Mouse (Mus musculus) lung, postnatal 10 days (tissue): ENCODE data around the gene Pxk.
"Not testable (repeated sequence)": the region's sequence is repeated elsewhere in the genome, so short reads cannot be mapped to it uniquely, and the experiment has no call there.

Source experiments
- DNase-seq: peaks from one replicate; pipeline ENCODE4 v3.0.0; 2021

Pxk gene

GRCm38 (mm10) chr14:8108047-8108446, 10.0 kb downstream of the Pxk start:
- DNase-seq, result no peak

DNA sequence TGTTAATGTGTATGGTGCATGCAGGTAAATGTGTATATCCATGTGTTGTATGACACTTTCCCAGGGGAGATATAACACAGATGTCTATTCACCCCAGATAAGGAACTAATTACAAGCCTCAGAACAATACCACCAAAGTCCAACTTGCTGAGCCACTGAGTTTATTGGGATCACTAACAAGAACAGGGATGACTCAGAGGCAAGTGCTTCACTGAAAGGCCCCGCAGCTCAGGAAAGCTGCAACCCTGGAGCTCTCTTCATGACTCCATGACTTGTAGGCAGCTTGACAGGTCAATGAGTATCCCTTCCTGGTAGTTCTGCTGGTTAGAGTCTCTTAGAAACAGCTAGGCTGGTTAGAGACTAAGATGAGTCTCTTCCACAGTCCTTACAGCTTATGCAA, 11.0 kb downstream of the Pxk start:
- no peak for DNase-seq

- DNase-seq, result no peak
These were observed 13.5 kb downstream of the Pxk start for GRCm38 (mm10) chr14:8111545-8111944.

- DNase-seq, result no peak
These were observed 14.0 kb downstream of the Pxk start for GRCm38 (mm10) chr14:8112036-8112435.

GRCm38 (mm10) chr14:8113616-8114015, 15.6 kb downstream of the Pxk start:
- DNase-seq, result no peak

GRCm38 (mm10) chr14:8114306-8114705, 16.3 kb downstream of the Pxk start:
- DNase-seq, result no peak

GRCm38 (mm10) chr14:8114756-8115155, 16.7 kb downstream of the Pxk start:
- no peak for DNase-seq

GRCm38 (mm10) chr14:8115772-8116171, 17.8 kb downstream of the Pxk start:
- no peak for DNase-seq

DNA sequence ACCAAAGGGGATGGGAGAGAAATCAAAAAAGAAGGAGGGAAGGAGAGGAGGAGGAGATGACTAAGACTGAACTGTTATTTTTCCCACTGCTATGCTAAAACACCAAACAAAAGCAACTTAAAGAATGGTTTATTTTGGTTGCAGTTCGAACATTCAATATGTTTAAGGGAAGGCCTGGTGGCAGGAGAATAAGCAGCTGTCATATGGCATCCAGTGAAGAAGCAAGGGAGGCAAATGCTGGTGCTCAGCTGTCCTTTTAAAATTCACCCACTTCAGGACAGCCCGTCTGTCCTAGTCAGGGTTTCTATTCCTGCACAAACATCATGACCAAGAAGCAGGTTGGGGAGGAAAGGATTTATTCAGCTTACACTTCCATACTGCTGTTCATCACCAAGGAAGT, 19.4 kb downstream of the Pxk start:
- DNase-seq, result no peak

DNA sequence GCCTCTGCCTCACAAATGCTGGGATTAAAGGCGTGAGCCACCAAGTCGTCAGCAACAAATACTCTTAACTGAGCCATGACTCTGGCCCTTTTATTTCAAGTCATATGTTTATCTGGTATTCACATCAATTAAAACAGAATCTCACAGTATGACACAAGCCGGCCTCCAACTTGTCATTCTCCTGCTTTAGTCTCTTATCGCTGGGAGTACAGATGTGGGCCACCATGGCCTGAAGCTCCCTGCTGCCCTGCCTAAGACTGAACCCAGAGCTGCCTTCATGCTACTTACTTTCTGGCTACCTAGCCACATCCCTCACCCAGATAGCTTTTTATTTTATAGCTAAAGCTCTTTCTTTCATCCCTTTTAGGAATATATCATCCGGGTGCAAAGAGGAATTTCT, 21.4 kb downstream of the Pxk start:
- DNase-seq, result no peak

GRCm38 (mm10) chr14:8119904-8120303, 21.9 kb downstream of the Pxk start:
- DNase-seq, result no peak

- peak; percentile 14 for DNase-seq
These were observed 25.1 kb downstream of the Pxk start for GRCm38 (mm10) chr14:8123141-8123540.

DNA sequence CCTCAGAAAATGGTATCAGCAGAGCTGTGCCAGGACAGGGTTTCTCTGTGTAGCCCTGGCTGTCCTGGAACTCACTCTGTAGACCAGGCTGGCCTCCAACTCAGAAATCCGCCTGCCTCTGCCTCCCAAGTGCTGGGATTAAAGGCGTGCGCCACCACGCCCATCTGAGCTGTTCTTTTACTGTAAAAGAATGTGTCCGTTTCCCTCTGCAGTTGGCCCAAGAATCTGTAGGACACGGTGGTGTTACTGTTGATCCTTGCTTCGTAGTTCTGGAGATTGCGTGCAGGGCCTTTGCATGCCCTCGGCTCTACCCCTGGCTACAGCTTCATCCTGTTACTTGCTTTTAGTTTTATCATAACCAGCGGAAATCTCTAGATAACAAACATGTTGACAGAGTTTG, 25.6 kb downstream of the Pxk start:
- DNase-seq, result not testable (repeated sequence)

GRCm38 (mm10) chr14:8124046-8124881, 26.3 kb downstream of the Pxk start:
- DNase-seq, result no peak

- DNase-seq, result no peak
These were observed 30.0 kb downstream of the Pxk start for GRCm38 (mm10) chr14:8127971-8128370.

GRCm38 (mm10) chr14:8132789-8133188, 34.8 kb downstream of the Pxk start:
- DNase-seq, result no peak

DNA sequence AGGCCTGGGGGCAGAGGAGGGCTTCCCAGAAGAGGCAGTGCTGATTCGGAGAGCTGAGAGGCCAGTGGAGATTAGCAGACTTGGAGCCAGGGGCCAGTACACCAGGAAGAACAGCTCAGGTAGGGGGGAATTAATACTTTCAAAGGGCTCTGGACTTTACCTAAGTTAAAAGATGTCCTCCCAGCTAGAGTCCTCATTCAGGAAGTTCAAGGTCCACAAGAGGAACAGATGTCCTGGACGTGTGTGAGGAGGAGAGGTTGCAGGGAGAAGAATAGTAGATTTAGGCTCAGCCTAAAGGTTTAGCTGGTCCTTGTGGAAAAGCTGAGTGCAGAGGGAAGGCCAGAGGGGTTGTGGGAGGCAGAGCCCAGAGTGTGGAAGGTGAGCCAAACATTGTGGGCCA, 36.2 kb downstream of the Pxk start:
- DNase-seq, result no peak

DNA sequence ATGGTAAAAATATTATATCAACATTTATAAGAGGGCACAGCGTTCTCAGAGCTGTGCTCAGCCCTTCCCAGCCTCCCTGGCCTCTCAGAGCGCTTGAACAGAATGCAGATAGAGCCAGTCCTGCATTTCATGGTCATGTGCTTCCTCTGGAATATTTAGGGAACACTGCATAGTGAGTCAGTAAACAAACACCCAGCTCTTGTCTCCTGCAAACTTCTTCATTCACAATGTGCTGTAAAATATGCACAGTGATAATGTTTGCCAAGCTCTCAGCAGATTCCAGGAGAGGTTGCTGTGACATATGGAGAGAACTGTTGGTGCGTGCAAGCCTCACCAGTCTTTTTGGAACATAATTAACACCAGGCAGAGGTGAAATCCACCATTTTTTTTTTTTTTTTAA, 37.1 kb downstream of the Pxk start:
- peak; percentile 19 for DNase-seq

GRCm38 (mm10) chr14:8139724-8140710, 42.0 kb downstream of the Pxk start:
- DNase-seq, result no peak

- no peak for DNase-seq
These were observed 43.1 kb downstream of the Pxk start for GRCm38 (mm10) chr14:8141131-8141530.

DNA sequence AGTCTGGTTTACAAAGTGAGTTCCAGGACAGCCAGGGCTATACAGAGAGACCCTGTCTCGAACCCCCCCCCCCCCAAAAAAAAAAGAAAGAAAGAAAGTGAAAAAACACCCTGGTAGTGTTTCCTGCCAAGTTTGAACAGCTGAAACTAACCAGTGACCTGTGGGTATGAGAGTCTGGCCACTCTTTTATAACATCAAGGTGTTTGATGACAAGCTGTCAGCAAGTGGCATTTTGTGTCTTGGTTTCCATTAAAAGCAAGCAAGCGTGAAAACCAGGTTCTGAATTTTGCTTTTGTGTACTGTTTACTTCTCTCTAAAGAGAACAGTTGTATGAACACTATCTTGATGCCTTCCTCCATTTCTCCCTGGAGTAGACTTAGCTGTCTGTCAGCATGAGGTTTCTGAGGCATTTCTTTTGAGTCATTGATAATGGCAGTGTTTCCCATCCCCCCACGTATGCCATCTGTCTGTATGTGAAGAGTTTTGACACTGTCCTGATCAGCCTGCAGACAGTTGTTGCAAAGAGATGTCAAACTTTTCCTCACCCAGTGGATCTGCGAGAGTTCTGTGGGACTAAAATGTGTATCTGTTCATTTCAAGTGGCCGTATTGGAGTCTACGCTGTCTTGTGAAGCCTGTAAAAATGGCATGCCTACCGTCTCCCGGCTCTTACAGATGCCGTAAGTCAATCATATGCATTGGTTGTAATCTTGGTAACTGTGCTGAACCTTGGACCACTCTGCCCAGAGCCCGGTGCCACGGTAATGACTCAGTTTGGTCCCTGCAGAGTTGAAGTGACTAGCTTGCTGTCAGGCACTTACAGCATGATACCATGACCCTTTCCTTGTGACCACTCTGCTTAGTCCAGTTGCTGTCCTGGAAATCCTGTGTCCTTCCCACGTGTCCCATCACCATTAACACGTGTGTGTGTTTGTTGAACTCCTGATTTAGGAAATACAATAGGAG, 47.9 kb downstream of the Pxk start:
- DNase-seq, result no peak

GRCm38 (mm10) chr14:8146611-8147223, 48.7 kb downstream of the Pxk start:
- no peak for DNase-seq
